Mouse (Mus musculus) stomach, postnatal 0 days (tissue): Measurements from ENCODE around the gene Dzip1l.

Experiments used
- CTCF ChIP-seq: IDR thresholded peaks from 2 replicates; pipeline ENCODE4 v1.5.1; 2016; ENCODE audit warnings: antibody characterized with exemption, low read depth, mild to moderate bottlenecking, moderate library complexity
- EP300 ChIP-seq: optimal IDR thresholded peaks from 2 replicates; pipeline ENCODE3; 2016; ENCODE audit warnings: antibody characterized with exemption

- TF ChIP-seq CTCF (no peak), EP300 (no peak)
These were observed 56.4 kb downstream of the Dzip1l start for GRCm38 (mm10) chr9:99685536-99686231.
